Mouse (Mus musculus) heart, adult 2 months (tissue): Measurements from ENCODE around the gene Plekhh3.

Source experiments
- CTCF ChIP-seq: fragments of 200-600 bp; IDR thresholded peaks from 2 replicates; pipeline ENCODE4 v1.8.1; 2022; ENCODE audit warnings: antibody characterized with exemption, mild to moderate bottlenecking, moderate library complexity
- EP300 ChIP-seq: fragments of 200-500 bp; IDR thresholded peaks from 2 replicates; pipeline ENCODE4 v1.6.1; 2011; ENCODE audit warnings: low read depth, low read length, control low read depth; ENCODE audit not compliant: insufficient read depth

DNA sequence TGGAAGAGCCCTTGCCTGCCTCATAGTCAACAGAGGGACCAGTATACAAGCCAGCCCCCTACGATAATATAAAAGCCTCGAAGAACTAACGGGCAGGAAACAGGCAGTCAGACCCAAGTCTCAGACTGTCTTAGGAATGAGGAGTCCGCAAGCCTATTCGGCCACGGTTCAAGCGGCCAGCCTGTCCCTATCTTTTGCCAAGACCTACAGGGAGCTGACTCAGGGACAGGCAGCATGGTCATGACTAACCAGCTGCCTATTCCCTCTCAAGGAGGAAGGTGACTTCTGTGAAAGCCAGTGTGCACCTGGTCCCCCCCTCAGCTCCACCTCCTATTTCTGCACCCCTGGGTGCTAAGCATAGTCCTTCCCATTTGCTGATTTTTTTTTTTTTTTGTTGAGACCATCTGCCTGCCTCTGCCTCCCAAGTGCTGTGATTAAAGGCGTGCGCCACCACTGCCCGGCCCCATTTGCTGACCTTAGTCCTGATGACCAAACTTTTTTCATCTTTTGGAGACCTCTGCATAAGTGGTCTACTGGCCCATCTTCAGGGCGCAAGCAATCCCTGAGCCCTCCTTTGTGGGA, 42.1 kb downstream of the Plekhh3 start:
- TF ChIP-seq EP300 (no peak), CTCF (no peak)
